Mouse (Mus musculus): ENCODE data around the gene Magi1. TPM values are rescaled to one million over a fixed set of nuclear protein-coding genes. Genes with fewer than 3 reads are reported as not detected.

Magi1 gene
- total RNA-seq (2012; rRNA removed) (not detected in 2 replicates), polyA plus RNA-seq (2012; ENCODE audit: insufficient read depth in 1 of 2, insufficient read length in 2 of 2, low read depth in 1 of 2, low replicate concordance in 2 of 2, missing spikeins in 1 of 2) (not detected)

GRCm38 (mm10) chr6:94283318-94284061, at the start of gene Magi1:
TSS of gene Magi1 (minus strand) at chr6:94283917.
- Histone ChIP-seq H3K79me2 (ENCODE audit: control insufficient read depth, insufficient read depth, low read length, poor library complexity) (no peaks in the 10 kb centered on the region), H3K9me3 (replicated peaks; ENCODE audit: insufficient read depth, low read length) (no peaks in the 10 kb centered on the region), H3K9ac (ENCODE audit: control insufficient read depth, low read depth, low read length, poor library complexity, severe bottlenecking) (no peak within 1 kb of the TSS), H3K4me1 (ENCODE audit: control insufficient read depth in 1 of 2, insufficient read depth in 2 of 2, low read length in 2 of 2) (no peaks in the 10 kb centered on the region), H3K36me3 (ENCODE audit: control insufficient read depth in 1 of 2, insufficient read depth in 2 of 2, low read length in 2 of 2) (no peaks in the 10 kb centered on the region), H3K27me3 (ENCODE audit: control insufficient read depth in 1 of 2, insufficient read depth in 2 of 2, low read length in 2 of 2) (no peaks in the 10 kb centered on the region), H3K27ac (ENCODE audit: control insufficient read depth, low read depth, low read length) (no peak within 1 kb of the TSS), H3K4me3 (ENCODE audit: control insufficient read depth in 1 of 2, insufficient read depth in 1 of 2, low read depth in 2 of 2, low read length in 2 of 2) (no peak within 1 kb of the TSS)
- no peak for DNase-seq (ENCODE audit: low read depth, low spot score)
- TF ChIP-seq ZC3H11A (IDR thresholded peaks at IDR 0.05; ENCODE audit: low read depth, low read length) (no peak), USF2 (IDR thresholded peaks at IDR 0.05; ENCODE audit: borderline replicate concordance in 1 of 2, insufficient read depth in 1 of 2, low read depth in 1 of 2, low read length in 2 of 2) (no peak), ELF1 (IDR thresholded peaks at IDR 0.05; ENCODE audit: low read depth, low read length) (no peak), USF1 (IDR thresholded peaks at IDR 0.05; ENCODE audit: low read depth, low read length) (no peak)

GRCm38 (mm10) chr6:94327143-94327542, 43.4 kb upstream of the Magi1 start:
- no peak for TF ChIP-seq ETS1 (IDR thresholded peaks at IDR 0.05; ENCODE audit: low read depth, low read length)
- TF ChIP-seq SIN3A (IDR thresholded peaks at IDR 0.05; ENCODE audit: low read length) = no peak
- no peak for TF ChIP-seq RAD21 (IDR thresholded peaks at IDR 0.05; ENCODE audit: low read depth, low read length)
- no peaks in the 10 kb centered on the region for H3K9me3 ChIP-seq (replicated peaks; ENCODE audit: insufficient read depth, low read length)
- H3K36me3 ChIP-seq (ENCODE audit: control insufficient read depth in 1 of 2, insufficient read depth in 2 of 2, low read length in 2 of 2) = no peaks in the 10 kb centered on the region
- no peak overlapping the region for H3K27ac ChIP-seq (ENCODE audit: control insufficient read depth, low read depth, low read length)
- no peak overlapping the region for H3K9ac ChIP-seq (ENCODE audit: control insufficient read depth, low read depth, low read length, poor library complexity, severe bottlenecking)
- DNase-seq (ENCODE audit: low read depth, low spot score) = no peak
- H3K4me3 ChIP-seq (ENCODE audit: control insufficient read depth in 1 of 2, insufficient read depth in 1 of 2, low read depth in 2 of 2, low read length in 2 of 2) = no peak overlapping the region
- no peaks in the 10 kb centered on the region for H3K4me1 ChIP-seq (ENCODE audit: control insufficient read depth in 1 of 2, insufficient read depth in 2 of 2, low read length in 2 of 2)
- no peaks in the 10 kb centered on the region for H3K79me2 ChIP-seq (ENCODE audit: control insufficient read depth, insufficient read depth, low read length, poor library complexity)
- no peaks in the 10 kb centered on the region for H3K27me3 ChIP-seq (ENCODE audit: control insufficient read depth in 1 of 2, insufficient read depth in 2 of 2, low read length in 2 of 2)

- TF ChIP-seq TAL1 (IDR thresholded peaks at IDR 0.05; ENCODE audit: low read length) (no peak), MAFK (IDR thresholded peaks at IDR 0.05; ENCODE audit: borderline replicate concordance, low read depth, low read length) (no peak), ZMIZ1 (IDR thresholded peaks at IDR 0.05; ENCODE audit: low read depth, low read length) (no peak), E2F4 (IDR thresholded peaks at IDR 0.05; ENCODE audit: borderline replicate concordance, low read depth, low read length) (no peak), TBP (IDR thresholded peaks at IDR 0.05; ENCODE audit: low read depth, low read length) (no peak), SIN3A (IDR thresholded peaks at IDR 0.05; ENCODE audit: low read length) (no peak), POLR2AphosphoS2 (IDR thresholded peaks at IDR 0.05; ENCODE audit: low read length) (no peak), RCOR1 (IDR thresholded peaks at IDR 0.05; ENCODE audit: low read depth, low read length) (no peak), KAT2A (conservative IDR thresholded peaks at IDR 0.05; ENCODE audit: low read depth, low read length) (no peak), UBTF (IDR thresholded peaks at IDR 0.05; ENCODE audit: borderline replicate concordance, insufficient read depth, low read depth, low read length) (no peak), HCFC1 (IDR thresholded peaks at IDR 0.05; ENCODE audit: low read depth, low read length) (no peak), MYB (IDR thresholded peaks at IDR 0.05; ENCODE audit: low read depth, low read length) (no peak), MAX (IDR thresholded peaks at IDR 0.05; ENCODE audit: low read length) (no peak), ELF1 (IDR thresholded peaks at IDR 0.05; ENCODE audit: low read depth, low read length) (no peak), MEF2A (IDR thresholded peaks at IDR 0.05; ENCODE audit: extremely low read depth, insufficient replicate concordance, low read depth, low read length, poor library complexity, severe bottlenecking) (no peak), MXI1 (IDR thresholded peaks at IDR 0.05; ENCODE audit: low read depth, low read length) (no peak)
- no peak overlapping the region for H3K4me3 ChIP-seq (ENCODE audit: control insufficient read depth in 1 of 2, insufficient read depth in 1 of 2, low read depth in 2 of 2, low read length in 2 of 2)
- H3K27ac ChIP-seq (ENCODE audit: control insufficient read depth, low read depth, low read length) = no peak overlapping the region
- H3K4me1 ChIP-seq (ENCODE audit: control insufficient read depth in 1 of 2, insufficient read depth in 2 of 2, low read length in 2 of 2) = no peaks in the 10 kb centered on the region
- H3K27me3 ChIP-seq (ENCODE audit: control insufficient read depth in 1 of 2, insufficient read depth in 2 of 2, low read length in 2 of 2) = no peaks in the 10 kb centered on the region
- no peaks in the 10 kb centered on the region for H3K36me3 ChIP-seq (ENCODE audit: control insufficient read depth in 1 of 2, insufficient read depth in 2 of 2, low read length in 2 of 2)
- no peak for DNase-seq (ENCODE audit: low read depth, low spot score)
- no peaks in the 10 kb centered on the region for H3K79me2 ChIP-seq (ENCODE audit: control insufficient read depth, insufficient read depth, low read length, poor library complexity)
- no peaks in the 10 kb centered on the region for H3K9me3 ChIP-seq (replicated peaks; ENCODE audit: insufficient read depth, low read length)
- no peak overlapping the region for H3K9ac ChIP-seq (ENCODE audit: control insufficient read depth, low read depth, low read length, poor library complexity, severe bottlenecking)
Measured at GRCm38 (mm10) chr6:94316886-94317285, 33.2 kb upstream of the Magi1 start.

Measured in MEL (cell line).